Mouse (Mus musculus) lung, postnatal 0 days (tissue): ENCODE data around the gene Phyhipl. TPM values are rescaled to one million over a fixed set of nuclear protein-coding genes. Genes with fewer than 3 reads are reported as not detected.

Source experiments
- ATAC-seq: fragments of 200-750 bp; cut with Nextera tagmentation; 2 replicates; pipeline ENCODE4 v1.8.0; 2017; ENCODE audit warnings: moderate library complexity
- DNase-seq: peaks from one replicate; pipeline ENCODE4 v3.0.0-alpha.2; 2016; ENCODE audit warnings: low spot score
- H3K27ac ChIP-seq: fragments of 300-500 bp; sonication (generic); 2 replicates; pipeline ENCODE4 v1.5.1; 2014; ENCODE audit warnings: antibody characterized with exemption, mild to moderate bottlenecking, low read length, mixed read lengths
- H3K27me3 ChIP-seq: fragments of 300-500 bp; sonication (generic); replicated peaks from 2 replicates; pipeline ENCODE4 v1.6.1; 2014; ENCODE audit warnings: low read length, mixed read lengths; ENCODE audit not compliant: insufficient read depth
- H3K36me3 ChIP-seq: fragments of 300-500 bp; sonication (generic); 2 replicates; pipeline ENCODE4 v1.6.1; 2014; ENCODE audit warnings: low read length, mixed read lengths; ENCODE audit not compliant: insufficient read depth
- H3K4me1 ChIP-seq: fragments of 300-500 bp; sonication (generic); 2 replicates; pipeline ENCODE4 v1.6.1; 2014; ENCODE audit warnings: antibody characterized with exemption, low read depth, low read length, mixed read lengths; ENCODE audit not compliant: insufficient read depth
- H3K4me2 ChIP-seq: fragments of 300-500 bp; sonication (generic); replicated peaks from 2 replicates; pipeline ENCODE4 v1.6.1; 2014; ENCODE audit warnings: low read depth, mild to moderate bottlenecking, low read length, moderate library complexity, mixed read lengths
- H3K4me3 ChIP-seq: fragments of 300-500 bp; sonication (generic); 2 replicates; pipeline ENCODE4 v1.5.1; 2014; ENCODE audit warnings: low read depth, low read length
- H3K9ac ChIP-seq: fragments of 300-500 bp; sonication (generic); replicated peaks from 2 replicates; pipeline ENCODE4 v1.6.1; 2014; ENCODE audit warnings: low read depth, mild to moderate bottlenecking
- H3K9me3 ChIP-seq: fragments of 300-500 bp; sonication (generic); 2 replicates; pipeline ENCODE4 v1.6.1; 2016; ENCODE audit warnings: low read length, mixed read lengths
- CTCF ChIP-seq: IDR thresholded peaks from 2 replicates; pipeline ENCODE4 v1.5.1; 2016; ENCODE audit warnings: antibody characterized with exemption, mild to moderate bottlenecking
- EP300 ChIP-seq: IDR thresholded peaks from 2 replicates; pipeline ENCODE4 v1.6.1; 2016; ENCODE audit warnings: antibody characterized with exemption, mild to moderate bottlenecking, control low read depth
- WGBS: fragments of 180-500 bp; shearing (Covaris S2); extraction: QIAGEN DNeasy Blood & Tissue Kit; methylation state at CpG from one replicate; pipeline ENCODE4 v1.1.7; 2014; 5-methylcytosine and 5-hydroxymethylcytosine counted together
- polyA plus RNA-seq: library from polyadenylated mRNA; unstranded; fragments of >200 nt; fragmentation: Nextera tagmentation; extraction: Ambion mirVana; gene quantifications from 2 replicates; pipeline ENCODE4 v1.2.1, GENCODE M21; 2015

Gene Phyhipl
- polyA plus RNA-seq, 1 experiment from 2014 or later = 0.75 TPM

GRCm38 (mm10) chr10:70688881-70689280, 33.1 kb upstream of the Phyhipl start:
- no peaks in the 10 kb centered on the region for H3K27me3 ChIP-seq
- H3K27ac ChIP-seq = no peak overlapping the region
- ATAC-seq (no peak), DNase-seq (peak; percentile 19)
- WGBS = 47% methylated on average over 8 of the region's 8 CpGs
- H3K4me1 ChIP-seq = no peaks in the 10 kb centered on the region
- no peaks in the 10 kb centered on the region for H3K36me3 ChIP-seq
- no peak for TF ChIP-seq EP300
- TF ChIP-seq CTCF = no peak
- H3K9me3 ChIP-seq = no peaks in the 10 kb centered on the region
- no peak overlapping the region for H3K9ac ChIP-seq
- no peak overlapping the region for H3K4me2 ChIP-seq
- H3K4me3 ChIP-seq = no peak overlapping the region

DNA sequence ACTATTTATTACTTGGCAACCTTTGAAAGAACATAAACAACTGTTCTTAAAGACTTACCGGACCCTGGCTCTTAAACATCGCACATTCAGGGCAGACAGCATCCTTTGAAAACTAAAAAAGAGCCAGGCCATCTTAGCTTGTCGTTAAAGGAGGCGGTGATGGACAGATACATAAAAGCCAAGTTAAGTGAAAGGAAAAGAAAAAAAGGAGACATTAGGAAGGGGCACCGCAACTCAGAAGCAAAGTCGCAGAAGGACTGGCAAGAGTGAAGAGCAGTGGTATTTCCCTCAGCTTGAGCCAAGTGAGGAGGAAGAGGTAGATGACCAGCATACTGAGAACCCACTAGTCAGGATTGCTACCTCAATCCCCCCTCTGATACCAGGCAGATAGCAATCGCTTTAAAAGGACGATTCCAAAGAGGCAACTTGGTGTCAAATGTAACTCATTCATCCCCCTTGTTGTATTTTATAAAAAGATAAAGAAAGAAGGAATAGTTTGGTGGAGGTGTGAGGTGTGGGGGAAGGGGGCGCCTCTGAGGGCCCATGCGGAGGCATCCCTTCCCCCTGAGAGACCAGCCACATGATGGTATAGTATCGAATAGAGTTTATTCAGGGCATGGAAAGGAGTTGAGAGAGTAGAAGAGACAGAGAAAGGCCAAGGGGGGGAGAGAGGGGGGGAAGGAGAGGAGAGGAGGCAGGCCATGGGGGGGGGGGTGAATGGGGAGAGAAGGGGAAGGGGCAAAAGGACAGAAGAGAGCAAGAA, 31.4 kb upstream of the Phyhipl start:
- Histone ChIP-seq H3K9ac (no peak overlapping the region), H3K4me3 (no peak overlapping the region), H3K36me3 (no peaks in the 10 kb centered on the region), H3K27me3 (no peaks in the 10 kb centered on the region), H3K4me1 (no peaks in the 10 kb centered on the region), H3K9me3 (no peaks in the 10 kb centered on the region), H3K27ac (no peak overlapping the region), H3K4me2 (no peak overlapping the region)
- no peak for ATAC-seq
- no peak for DNase-seq
- TF ChIP-seq EP300 = no peak
- TF ChIP-seq CTCF = no peak
- 61% methylated on average over 11 of the region's 11 CpGs for WGBS

DNA sequence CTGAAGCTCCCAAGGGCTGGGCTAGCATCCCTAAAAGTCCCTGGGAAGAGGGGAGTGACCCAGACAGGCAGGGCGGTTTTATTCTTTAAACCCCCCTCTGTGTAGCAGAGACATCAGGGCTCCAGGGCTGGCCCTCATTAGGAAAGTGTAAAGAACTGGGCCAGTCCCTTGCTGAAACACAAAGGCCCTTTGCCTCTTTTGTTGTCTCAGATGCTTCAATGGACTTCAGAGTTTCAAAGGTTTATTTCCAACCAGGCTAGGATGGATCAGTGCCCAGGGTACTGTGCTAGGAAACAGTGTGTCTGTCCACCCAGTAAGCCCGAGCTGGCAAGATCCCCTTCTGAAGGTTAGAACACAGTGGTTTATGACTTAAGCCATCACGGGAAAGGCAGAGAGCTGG, 30.7 kb upstream of the Phyhipl start:
- Histone ChIP-seq H3K36me3 (no peaks in the 10 kb centered on the region), H3K9me3 (no peaks in the 10 kb centered on the region), H3K27ac (no peak overlapping the region), H3K4me1 (no peaks in the 10 kb centered on the region), H3K27me3 (no peaks in the 10 kb centered on the region), H3K9ac (no peak overlapping the region), H3K4me3 (no peak overlapping the region), H3K4me2 (no peak overlapping the region)
- DNase-seq (no peak), ATAC-seq (no peak)
- WGBS = 42% methylated on average over 3 of the region's 3 CpGs
- TF ChIP-seq EP300 (no peak), CTCF (no peak)

DNA sequence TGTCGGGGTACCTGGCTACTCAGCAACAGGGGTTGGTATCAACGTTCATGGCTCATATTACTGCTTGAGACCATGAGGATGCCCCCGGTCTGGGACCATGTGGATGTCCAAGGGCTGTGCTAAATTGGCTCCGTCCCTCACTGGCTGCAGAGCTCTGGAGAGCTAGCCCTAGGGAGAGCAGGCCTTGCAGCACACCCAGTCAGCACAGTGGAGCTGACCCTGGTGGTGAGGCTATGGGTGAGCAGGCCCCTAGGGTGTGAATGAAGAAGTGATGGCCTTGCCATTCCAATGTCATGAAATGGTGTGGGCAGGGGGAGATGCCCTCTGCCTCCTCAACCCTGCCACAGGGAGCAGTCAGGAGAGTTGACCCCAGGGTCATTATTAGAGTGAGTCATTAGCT, 27.7 kb upstream of the Phyhipl start:
- no peak for DNase-seq
- ATAC-seq = no peak
- Histone ChIP-seq H3K4me1 (no peaks in the 10 kb centered on the region), H3K4me3 (no peak overlapping the region), H3K27me3 (no peaks in the 10 kb centered on the region), H3K27ac (no peak overlapping the region), H3K9ac (no peak overlapping the region), H3K4me2 (no peak overlapping the region), H3K9me3 (no peaks in the 10 kb centered on the region), H3K36me3 (no peaks in the 10 kb centered on the region)
- 79% methylated on average over 4 of the region's 4 CpGs for WGBS
- TF ChIP-seq EP300 (no peak), CTCF (no peak)

GRCm38 (mm10) chr10:70677946-70678345, 22.2 kb upstream of the Phyhipl start:
- H3K4me1 ChIP-seq = no peaks in the 10 kb centered on the region
- ATAC-seq = no peak
- H3K4me2 ChIP-seq = no peak overlapping the region
- 87% methylated on average over 1 of the region's 1 CpGs for WGBS
- no peak overlapping the region for H3K9ac ChIP-seq
- DNase-seq = no peak
- no peak overlapping the region for H3K27ac ChIP-seq
- no peak for TF ChIP-seq EP300
- TF ChIP-seq CTCF = no peak
- H3K9me3 ChIP-seq = no peaks in the 10 kb centered on the region
- no peaks in the 10 kb centered on the region for H3K36me3 ChIP-seq
- no peaks in the 10 kb centered on the region for H3K27me3 ChIP-seq
- no peak overlapping the region for H3K4me3 ChIP-seq

DNA sequence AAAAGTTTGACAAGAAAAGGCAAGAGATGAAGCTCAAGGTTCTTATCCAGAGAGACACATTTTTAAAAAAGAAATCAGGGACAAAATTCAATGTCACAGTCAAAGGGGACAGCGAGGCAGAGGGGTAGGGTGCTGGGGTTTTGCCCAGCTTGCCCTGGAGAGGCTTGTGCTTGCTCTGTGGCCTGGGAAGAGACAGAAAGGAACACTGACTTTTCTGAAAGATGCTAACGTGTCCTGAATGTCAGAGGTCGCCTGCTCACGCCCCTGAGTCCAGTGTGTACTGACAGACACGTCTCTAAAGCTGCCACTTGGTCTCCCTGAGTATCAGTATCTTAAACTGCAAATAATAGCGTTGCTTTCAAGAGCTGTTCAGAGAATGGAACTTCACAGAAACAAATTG, 507 bp upstream of the Phyhipl start:
- Histone ChIP-seq H3K36me3 (no peaks in the 10 kb centered on the region), H3K9me3 (no peaks in the 10 kb centered on the region), H3K27me3 (no peaks in the 10 kb centered on the region), H3K9ac (no peak overlapping the region), H3K4me2 (no peak overlapping the region), H3K4me1 (no peaks in the 10 kb centered on the region), H3K27ac (no peak overlapping the region), H3K4me3 (no peak overlapping the region)
- 52% methylated on average over 6 of the region's 6 CpGs for WGBS
- no peak for ATAC-seq
- no peak for DNase-seq
- TF ChIP-seq CTCF (no peak), EP300 (no peak)
